Mouse (Mus musculus) urinary bladder, postnatal 36 days (tissue): ENCODE results near the gene Nkx3-2.

Experiments used
- DNase-seq, 2 experiments: peaks; one replicate each; pipeline ENCODE4 v3.0.0; 2022; ENCODE audit warnings: low spot score in 2 of 2, mixed read lengths in 1 of 2

Nkx3-2 gene

GRCm38 (mm10) chr5:41762141-41762946 is 2.0 kb downstream of the Nkx3-2 start:
- no peak for DNase-seq

- DNase-seq, result no peak
Measured at GRCm38 (mm10) chr5:41761509-41762140, 2.7 kb downstream of the Nkx3-2 start.

- no peak for DNase-seq
Measured at GRCm38 (mm10) chr5:41760831-41761508, 3.3 kb downstream of the Nkx3-2 start.

- DNase-seq, result no peak
Measured at GRCm38 (mm10) chr5:41760071-41760470, 4.2 kb downstream of the Nkx3-2 start.

GRCm38 (mm10) chr5:41758671-41759639 is 5.3 kb downstream of the Nkx3-2 start:
- no peak for DNase-seq

GRCm38 (mm10) chr5:41757338-41757737 is 7.0 kb downstream of the Nkx3-2 start:
- DNase-seq, result no peak

GRCm38 (mm10) chr5:41756396-41756795 is 7.9 kb downstream of the Nkx3-2 start:
- DNase-seq, result no peak

GRCm38 (mm10) chr5:41755373-41755960 is 8.8 kb downstream of the Nkx3-2 start:
- no peak for DNase-seq

GRCm38 (mm10) chr5:41754836-41755235 is 9.5 kb downstream of the Nkx3-2 start:
- DNase-seq, result no peak

GRCm38 (mm10) chr5:41754226-41754775 is 10.0 kb downstream of the Nkx3-2 start:
- no peak for DNase-seq

- DNase-seq, result no peak
Measured at GRCm38 (mm10) chr5:41752721-41753120, 11.6 kb downstream of the Nkx3-2 start.

- DNase-seq, result no peak
Measured at GRCm38 (mm10) chr5:41744898-41745780, 19.2 kb downstream of the Nkx3-2 start.

GRCm38 (mm10) chr5:41744234-41744633 is 20.1 kb downstream of the Nkx3-2 start:
- no peak for DNase-seq

GRCm38 (mm10) chr5:41738817-41739216 is 25.5 kb downstream of the Nkx3-2 start:
- no peak for DNase-seq

GRCm38 (mm10) chr5:41737039-41737438 is 27.3 kb downstream of the Nkx3-2 start:
- no peak for DNase-seq

GRCm38 (mm10) chr5:41727017-41727416 is 37.3 kb downstream of the Nkx3-2 start:
- no peak for DNase-seq

GRCm38 (mm10) chr5:41725573-41725972 is 38.7 kb downstream of the Nkx3-2 start:
- DNase-seq, result no peak
